Mouse (Mus musculus): ENCODE data around the gene Strn4.

Strn4 gene

GRCm38 (mm10) chr7:16876006-16876405, 60.3 kb downstream of the Strn4 start:
- no peak for DNase-seq (ENCODE audit: low read depth, low spot score)

DNA sequence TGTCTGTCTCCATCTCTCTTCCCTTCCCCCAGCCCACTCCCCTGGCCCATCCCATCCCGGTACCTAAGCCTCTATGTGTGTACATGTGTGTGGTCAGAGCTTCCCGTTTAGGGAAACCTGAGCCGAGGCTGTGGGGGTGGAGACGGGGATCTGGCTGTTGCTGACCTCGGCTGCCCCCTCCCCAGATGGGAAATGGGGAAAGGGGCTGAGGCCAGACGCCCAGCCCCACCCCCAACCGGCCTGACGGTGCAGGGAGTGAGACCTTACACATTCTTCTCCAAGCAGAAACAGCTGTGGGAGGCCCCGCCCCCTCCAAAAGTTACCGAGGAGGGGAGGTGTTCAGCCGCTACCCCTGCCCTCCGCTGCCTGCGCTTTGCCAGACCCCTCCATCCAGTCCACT, 60.9 kb downstream of the Strn4 start:
- peak; percentile 86 for DNase-seq (ENCODE audit: low read depth, low spot score)

DNA sequence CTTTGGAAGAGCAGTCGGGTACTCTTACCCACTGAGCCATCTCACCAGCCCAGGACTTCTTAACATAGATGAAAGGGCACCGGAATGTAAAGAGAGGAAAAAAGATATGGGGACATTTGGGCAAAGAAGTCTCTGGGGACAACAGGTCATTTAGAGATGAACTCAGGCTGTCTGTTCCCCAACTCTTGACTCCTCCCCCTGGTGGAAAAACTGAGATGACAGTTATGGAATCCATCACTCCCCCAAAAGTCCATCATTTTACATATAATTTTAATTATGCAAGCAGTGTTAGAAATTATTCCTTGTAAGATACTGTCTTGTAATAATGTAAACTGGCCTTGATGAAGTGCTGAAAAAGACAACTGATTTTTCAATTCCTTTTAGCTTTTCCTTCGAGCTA, 62.0 kb downstream of the Strn4 start:
- DNase-seq (ENCODE audit: low read depth, low spot score), result no peak

GRCm38 (mm10) chr7:16879796-16880547, 64.3 kb downstream of the Strn4 start:
- peak; percentile 72 for DNase-seq (ENCODE audit: low read depth, low spot score)

DNA sequence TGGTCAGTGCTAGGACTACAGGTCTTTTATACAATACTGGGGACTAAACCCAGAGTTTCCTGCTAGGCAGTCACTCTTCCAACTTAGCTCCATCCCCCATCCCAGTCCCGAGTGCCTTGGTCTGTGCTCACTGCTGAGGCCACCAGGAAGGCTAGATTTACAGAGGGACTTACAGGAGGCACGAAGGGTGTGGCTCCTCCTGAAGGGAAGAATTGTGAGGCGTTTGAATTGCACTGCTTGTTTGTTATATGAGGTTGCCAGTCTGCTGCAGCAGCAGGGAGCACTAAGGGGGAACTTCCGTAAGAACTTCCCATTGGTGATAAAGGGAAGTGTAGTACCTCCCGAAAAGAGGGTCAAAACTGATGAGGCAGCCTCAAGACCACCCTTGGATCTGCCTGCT, 64.9 kb downstream of the Strn4 start:
- no peak for DNase-seq (ENCODE audit: low read depth, low spot score)

- no peak for DNase-seq (ENCODE audit: low read depth, low spot score)
Measured at GRCm38 (mm10) chr7:16883162-16883561, 67.5 kb downstream of the Strn4 start.

- DNase-seq (ENCODE audit: low read depth, low spot score), result no peak
Measured at GRCm38 (mm10) chr7:16884334-16884733, 68.6 kb downstream of the Strn4 start.

DNA sequence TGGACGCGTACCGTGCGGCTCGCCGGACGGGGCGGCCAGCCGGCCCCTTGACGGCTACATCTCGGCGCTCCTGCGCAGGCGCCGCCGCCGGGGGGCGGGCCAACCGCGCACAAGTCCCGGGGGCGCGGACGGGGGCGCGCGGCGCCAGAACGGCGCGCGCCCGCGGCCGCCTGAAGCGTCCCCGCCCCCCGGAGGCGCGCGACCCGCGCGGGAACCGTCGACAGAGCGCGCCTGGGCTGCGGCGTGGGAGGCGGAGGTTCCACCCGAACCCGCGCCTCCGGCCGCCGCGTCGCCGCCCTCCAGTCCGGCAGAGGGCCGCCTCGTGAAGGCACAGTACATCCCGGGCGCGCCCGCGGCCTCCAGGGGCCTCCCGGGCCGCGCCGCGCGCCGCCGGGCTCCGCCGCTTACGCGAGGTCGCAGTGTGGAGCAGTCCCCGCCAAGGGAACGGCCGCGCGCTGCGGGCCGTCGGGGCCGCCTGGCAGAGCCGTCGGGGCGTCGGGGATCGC, 69.6 kb downstream of the Strn4 start:
- DNase-seq (ENCODE audit: low read depth, low spot score), result no peak

DNA sequence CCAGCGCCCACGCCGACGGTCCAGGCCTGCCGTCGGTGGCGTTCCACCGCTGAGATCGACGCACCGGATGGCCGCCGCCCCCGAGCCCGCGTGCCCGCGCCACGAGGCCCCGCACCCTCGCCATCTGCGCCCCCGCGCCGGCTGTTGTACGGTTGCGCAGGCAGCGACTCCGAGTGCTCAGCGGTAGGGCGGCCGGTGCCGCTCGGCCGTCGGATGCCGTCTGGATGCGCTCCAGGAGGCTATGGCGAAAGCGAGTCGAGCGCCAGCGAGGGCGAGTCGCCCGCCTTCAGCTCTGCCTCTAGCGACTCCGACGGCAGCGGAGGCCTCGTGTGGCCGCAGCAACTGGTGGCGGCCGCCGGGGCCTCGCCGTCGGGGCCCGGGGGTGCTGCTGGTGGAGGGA, 70.2 kb downstream of the Strn4 start:
- no peak for DNase-seq (ENCODE audit: low read depth, low spot score)

Data from embryo, embryonic 11.5 days (tissue).